Mouse (Mus musculus) kidney, adult 10 weeks (tissue): Measurements from ENCODE around the gene Vmn1r200. TPM values are rescaled to one million over a fixed set of nuclear protein-coding genes. Genes with fewer than 3 reads are reported as not detected.

ENCODE experiments used
- polyA plus RNA-seq: library from polyadenylated mRNA; stranded (reverse); fragments of 350-450 nt; fragmentation: Illumina TruSeq; extraction: RNeasy Lipid Tissue Mini Kit (QIAGEN cat#74804); gene quantifications from one replicate; pipeline ENCODE4 v1.2.3, GENCODE M21; 2014; ENCODE audit warnings: low read depth, low replicate concordance

Gene Vmn1r200
- not detected for polyA plus RNA-seq

DNA sequence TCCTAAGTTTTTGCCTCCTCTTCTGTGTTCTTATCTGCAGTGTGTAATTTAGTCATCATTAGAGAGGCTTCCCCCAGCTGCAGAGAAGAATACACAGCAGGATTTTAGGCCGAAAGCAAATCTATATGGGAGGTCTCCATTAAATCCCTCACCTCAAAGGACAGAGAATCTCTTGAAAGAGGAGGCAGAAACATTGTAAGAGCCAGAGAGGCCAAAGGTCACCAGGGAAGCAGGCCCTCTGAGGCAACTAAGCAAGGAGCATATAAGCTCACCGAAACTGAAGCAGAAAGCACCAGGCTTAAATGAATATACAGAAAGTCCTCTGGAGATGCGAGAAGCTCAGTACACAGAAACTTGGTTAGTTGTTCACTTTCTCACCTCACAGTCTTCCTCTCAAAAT lies at the start of gene Vmn1r200:
Vmn1r200 (plus strand) TSS at position 301 of the 400 bp plus-strand sequence.

DNA sequence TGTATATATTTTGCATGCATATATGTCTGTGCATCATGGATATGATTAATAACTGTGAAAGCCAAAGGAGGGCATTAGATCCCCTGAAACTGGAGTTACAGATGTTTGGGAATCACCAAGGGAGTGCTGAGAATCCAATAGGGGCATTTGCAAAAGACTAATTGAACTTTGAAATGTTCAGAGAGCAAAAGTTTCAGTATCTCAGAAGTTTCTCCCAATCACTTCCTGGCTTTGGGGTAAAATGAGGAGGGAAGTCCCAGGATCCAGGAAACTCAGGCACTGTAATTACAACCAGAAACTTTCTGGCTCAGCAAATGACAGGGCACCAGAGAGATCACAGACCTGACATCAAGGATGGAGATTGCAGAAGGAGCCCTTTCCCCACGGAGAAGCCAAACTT lies 40.1 kb upstream of the Vmn1r200 start, which contains the start of gene Vmn1r198:
Vmn1r198 (plus strand) TSS at position 301 of the 400 bp plus-strand sequence.

DNA sequence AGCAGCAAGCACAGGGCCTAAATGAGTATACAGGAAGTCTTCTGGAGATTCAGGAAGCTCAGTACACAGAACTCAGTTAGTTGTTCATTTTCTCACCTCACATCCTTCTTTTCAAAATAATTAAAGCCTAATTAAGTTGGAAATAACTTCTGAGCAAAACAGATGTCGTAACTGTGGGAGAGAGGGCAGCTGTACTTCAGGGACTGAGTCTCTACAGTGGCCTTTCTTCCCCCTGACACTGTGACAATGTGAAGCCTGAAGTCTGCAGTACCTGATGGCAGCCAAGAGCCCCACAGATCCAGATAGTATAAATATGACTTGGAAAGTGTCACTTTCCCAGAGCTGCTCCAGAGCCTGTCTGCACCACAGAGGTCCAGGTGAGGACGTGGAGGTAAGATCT lies 10.7 kb upstream of the Vmn1r200 start, which contains the start of gene Vmn1r199:
Vmn1r199 (plus strand) TSS at position 301 of the 400 bp plus-strand sequence.

Other genes with a start within 250 kb of the Vmn1r200 start
- not detected for gene Vmn1r191, start 206.4 kb upstream of the Vmn1r200 start, polyA plus RNA-seq
- gene Vmn1r192, start 199.2 kb upstream of the Vmn1r200 start, polyA plus RNA-seq = not detected
- gene Vmn1r193, start 167.2 kb upstream of the Vmn1r200 start, polyA plus RNA-seq = not detected
- gene Vmn1r194, start 146.2 kb upstream of the Vmn1r200 start, polyA plus RNA-seq = not detected
- not detected for gene Vmn1r195, start 119.9 kb upstream of the Vmn1r200 start, polyA plus RNA-seq
- not detected for gene Vmn1r196, start 100.5 kb upstream of the Vmn1r200 start, polyA plus RNA-seq
- not detected for gene Vmn1r197, start 65.8 kb upstream of the Vmn1r200 start, polyA plus RNA-seq
- gene Vmn1r198, start 40.0 kb upstream of the Vmn1r200 start, polyA plus RNA-seq = not detected
- gene Vmn1r199, start 10.6 kb upstream of the Vmn1r200 start, polyA plus RNA-seq = not detected
- gene Vmn1r201, start 81.5 kb downstream of the Vmn1r200 start, polyA plus RNA-seq = not detected
- not detected for gene Vmn1r202, start 115.0 kb downstream of the Vmn1r200 start, polyA plus RNA-seq
- not detected for gene Vmn1r203, start 127.7 kb downstream of the Vmn1r200 start, polyA plus RNA-seq
- not detected for gene Vmn1r204, start 162.8 kb downstream of the Vmn1r200 start, polyA plus RNA-seq
- not detected for gene Vmn1r205, start 202.6 kb downstream of the Vmn1r200 start, polyA plus RNA-seq
- gene Vmn1r206, start 233.9 kb downstream of the Vmn1r200 start, polyA plus RNA-seq = not detected